Mouse (Mus musculus): ENCODE measurements around the gene Zbtb8b. TPM values are rescaled to one million over a fixed set of nuclear protein-coding genes. Genes with fewer than 3 reads are reported as not detected.
A peak's percentile ranks its signal among the peaks of the same experiment; 100 is the strongest.

The Zbtb8b gene
- polyA plus RNA-seq (2012; rRNA removed) (0.87 and 1.0 TPM in 2 replicates), polyA plus RNA-seq (2014; fragmentation: Nextera tagmentation; extraction: Ambion mirVana) (1.3 and 2.0 TPM in 2 replicates)

- Histone ChIP-seq H3K4me1 (ENCODE audit: control insufficient read depth, insufficient read depth, low read length) (peaks cover 4% of the 10 kb centered on the region; the same call in 1 of the 2 replicates), H3K4me3 (replicated peaks; ENCODE audit: low read length) (peak within 1 kb of the TSS; percentile 41), H3K9me3 (ENCODE audit: control insufficient read depth, low read length) (no peaks in the 10 kb centered on the region), H3K36me3 (ENCODE audit: control insufficient read depth, insufficient read depth, low read length) (no peaks in the 10 kb centered on the region), H3K27me3 (ENCODE audit: control insufficient read depth, insufficient read depth, low read length) (peaks cover 39% of the 10 kb centered on the region), H3K9ac (ENCODE audit: low read depth, low read length, severe bottlenecking) (peak within 1 kb of the TSS; percentile 36; the same call in 1 of the 2 replicates), H3K27ac (replicated peaks; ENCODE audit: low read depth, low read length) (no peak within 1 kb of the TSS), H3K4me2 (replicated peaks; ENCODE audit: low read depth, low read length, severe bottlenecking) (peak within 1 kb of the TSS; percentile 61)
- ATAC-seq (ENCODE audit: low FRiP score, low read depth): peak; percentile 81
- peak; percentile 67 for DNase-seq (ENCODE audit: low spot score)
- no peak for TF ChIP-seq POLR2A (IDR thresholded peaks at IDR 0.05; ENCODE audit: borderline replicate concordance, extremely low read depth, insufficient read depth, insufficient read length)
- WGBS: 2% methylated on average over 33 of the region's 33 CpGs
These were observed at the start of gene Zbtb8b for GRCm38 (mm10) chr4:129440340-129441063. TSS of gene Zbtb8b (minus strand) at chr4:129440853.

GRCm38 (mm10) chr4:129481090-129481489 is 40.4 kb upstream of the Zbtb8b start:
- Histone ChIP-seq H3K4me3 (replicated peaks; ENCODE audit: low read length) (no peak overlapping the region), H3K9me3 (ENCODE audit: control insufficient read depth, low read length) (no peaks in the 10 kb centered on the region), H3K27me3 (ENCODE audit: control insufficient read depth, insufficient read depth, low read length) (no peaks in the 10 kb centered on the region), H3K4me2 (replicated peaks; ENCODE audit: low read depth, low read length, severe bottlenecking) (no peak overlapping the region), H3K36me3 (ENCODE audit: control insufficient read depth, insufficient read depth, low read length) (peaks cover 87% of the 10 kb centered on the region), H3K4me1 (ENCODE audit: control insufficient read depth, insufficient read depth, low read length) (no peaks in the 10 kb centered on the region), H3K27ac (replicated peaks; ENCODE audit: low read depth, low read length) (no peak overlapping the region), H3K9ac (ENCODE audit: low read depth, low read length, severe bottlenecking) (no peak overlapping the region)
- no peak for TF ChIP-seq POLR2A (IDR thresholded peaks at IDR 0.05; ENCODE audit: borderline replicate concordance, extremely low read depth, insufficient read depth, insufficient read length)
- 81% methylated on average over 1 of the region's 1 CpGs for WGBS
- no peak for ATAC-seq (ENCODE audit: low FRiP score, low read depth)
- no peak for DNase-seq (ENCODE audit: low spot score)

DNA sequence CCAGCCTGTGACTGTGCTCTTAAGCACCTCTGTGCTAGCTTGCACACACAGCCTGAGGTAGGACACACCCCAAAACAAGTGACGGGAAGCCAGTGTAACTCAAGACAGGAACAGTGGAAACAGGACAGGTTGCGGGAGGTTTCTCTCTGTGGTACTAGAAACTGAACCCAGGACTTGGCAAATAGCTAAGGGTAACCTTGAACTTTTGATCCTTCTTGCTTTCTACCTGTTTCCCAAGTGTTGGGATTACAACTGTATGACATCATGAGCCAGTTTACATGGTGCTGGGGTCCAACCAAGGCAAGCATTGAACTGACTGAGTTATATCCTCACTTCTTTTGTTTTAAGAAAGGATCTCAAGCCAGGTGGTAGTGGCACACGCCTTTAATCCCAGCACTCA is 39.2 kb upstream of the Zbtb8b start:
- peaks cover 84% of the 10 kb centered on the region for H3K36me3 ChIP-seq (ENCODE audit: control insufficient read depth, insufficient read depth, low read length)
- ATAC-seq (ENCODE audit: low FRiP score, low read depth): no peak

DNA sequence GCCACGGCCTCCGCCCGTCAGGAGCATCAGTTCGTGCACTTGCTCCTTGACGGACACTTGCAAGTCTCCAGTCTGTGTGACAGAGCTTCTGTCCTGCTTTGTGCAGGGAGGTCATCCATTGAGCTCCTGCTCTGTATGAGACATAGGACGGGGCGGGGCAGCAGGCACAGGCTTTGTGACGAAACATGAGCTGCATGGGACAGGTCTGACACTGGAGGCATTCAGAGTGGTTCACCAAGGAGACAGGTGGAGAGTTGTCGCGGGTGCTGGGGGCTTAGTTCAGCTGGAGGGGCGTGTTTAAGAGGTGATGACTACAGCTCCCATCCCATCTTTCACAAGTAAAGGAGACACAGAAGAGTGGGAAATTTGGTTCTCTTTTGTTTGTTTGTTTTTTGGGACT is 35.4 kb upstream of the Zbtb8b start:
- Histone ChIP-seq H3K9ac (ENCODE audit: low read depth, low read length, severe bottlenecking) (no peak overlapping the region), H3K36me3 (ENCODE audit: control insufficient read depth, insufficient read depth, low read length) (peaks cover 82% of the 10 kb centered on the region), H3K4me2 (replicated peaks; ENCODE audit: low read depth, low read length, severe bottlenecking) (no peak overlapping the region), H3K27ac (replicated peaks; ENCODE audit: low read depth, low read length) (no peak overlapping the region), H3K9me3 (ENCODE audit: control insufficient read depth, low read length) (no peaks in the 10 kb centered on the region), H3K4me1 (ENCODE audit: control insufficient read depth, insufficient read depth, low read length) (no peaks in the 10 kb centered on the region), H3K4me3 (replicated peaks; ENCODE audit: low read length) (no peak overlapping the region), H3K27me3 (ENCODE audit: control insufficient read depth, insufficient read depth, low read length) (no peaks in the 10 kb centered on the region)
- ATAC-seq (ENCODE audit: low FRiP score, low read depth) (no peak), DNase-seq (ENCODE audit: low spot score) (no peak)
- no peak for TF ChIP-seq POLR2A (IDR thresholded peaks at IDR 0.05; ENCODE audit: borderline replicate concordance, extremely low read depth, insufficient read depth, insufficient read length)
- 91% methylated on average over 11 of the region's 11 CpGs for WGBS

More for the DNA sequence above, 39.2 kb upstream of the Zbtb8b start:
- 92% methylated on average over 3 of the region's 3 CpGs for WGBS
- Histone ChIP-seq H3K4me1 (ENCODE audit: control insufficient read depth, insufficient read depth, low read length) (no peaks in the 10 kb centered on the region), H3K9ac (ENCODE audit: low read depth, low read length, severe bottlenecking) (no peak overlapping the region), H3K4me2 (replicated peaks; ENCODE audit: low read depth, low read length, severe bottlenecking) (no peak overlapping the region), H3K27ac (replicated peaks; ENCODE audit: low read depth, low read length) (no peak overlapping the region), H3K9me3 (ENCODE audit: control insufficient read depth, low read length) (no peaks in the 10 kb centered on the region), H3K27me3 (ENCODE audit: control insufficient read depth, insufficient read depth, low read length) (no peaks in the 10 kb centered on the region), H3K4me3 (replicated peaks; ENCODE audit: low read length) (no peak overlapping the region)
- TF ChIP-seq POLR2A (IDR thresholded peaks at IDR 0.05; ENCODE audit: borderline replicate concordance, extremely low read depth, insufficient read depth, insufficient read length): no peak
- DNase-seq (ENCODE audit: low spot score): no peak

DNA sequence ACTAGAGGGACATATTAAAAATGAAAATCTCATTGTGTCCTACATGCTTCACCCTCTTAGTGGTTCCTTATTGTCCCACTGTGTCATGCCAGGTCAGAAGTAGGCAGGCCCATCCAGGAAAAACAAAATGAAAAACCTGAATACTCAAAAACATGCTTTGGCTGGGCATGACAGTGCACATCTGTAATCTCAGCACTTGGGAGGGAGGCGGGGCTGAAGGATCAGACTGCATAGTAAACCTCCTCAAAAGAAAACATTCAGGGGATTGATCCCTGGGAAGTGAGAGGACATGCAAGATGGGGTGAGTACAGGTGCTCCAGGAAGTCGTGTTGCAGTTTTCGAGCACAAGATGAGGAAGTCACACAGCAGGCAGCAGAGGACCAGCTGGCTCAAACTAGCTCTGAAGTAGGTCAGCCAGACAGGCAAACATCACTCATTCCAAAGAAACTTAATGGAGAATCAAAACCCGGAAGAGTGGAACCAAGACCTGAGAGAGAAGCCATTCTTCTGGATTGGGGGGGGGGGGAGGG is 23.7 kb upstream of the Zbtb8b start:
- WGBS: 83% methylated on average over 4 of the region's 4 CpGs
- Histone ChIP-seq H3K4me2 (replicated peaks; ENCODE audit: low read depth, low read length, severe bottlenecking) (no peak overlapping the region), H3K4me3 (replicated peaks; ENCODE audit: low read length) (no peak overlapping the region), H3K4me1 (ENCODE audit: control insufficient read depth, insufficient read depth, low read length) (peaks cover 8% of the 10 kb centered on the region), H3K27me3 (ENCODE audit: control insufficient read depth, insufficient read depth, low read length) (no peaks in the 10 kb centered on the region), H3K36me3 (ENCODE audit: control insufficient read depth, insufficient read depth, low read length) (peaks cover 57% of the 10 kb centered on the region), H3K9me3 (ENCODE audit: control insufficient read depth, low read length) (no peaks in the 10 kb centered on the region), H3K9ac (ENCODE audit: low read depth, low read length, severe bottlenecking) (no peak overlapping the region), H3K27ac (replicated peaks; ENCODE audit: low read depth, low read length) (no peak overlapping the region)
- DNase-seq (ENCODE audit: low spot score) (no peak), ATAC-seq (ENCODE audit: low FRiP score, low read depth) (no peak)
- TF ChIP-seq POLR2A (IDR thresholded peaks at IDR 0.05; ENCODE audit: borderline replicate concordance, extremely low read depth, insufficient read depth, insufficient read length): no peak

All from limb, embryonic 14.5 days (tissue).